Mouse (Mus musculus): Measurements from ENCODE around the gene Grpr. TPM values are rescaled to one million over a fixed set of nuclear protein-coding genes. Genes with fewer than 3 reads are reported as not detected.

The Grpr gene
- polyA plus RNA-seq (2015; fragmentation: Nextera tagmentation; extraction: Ambion mirVana): not detected in 2 replicates

DNA sequence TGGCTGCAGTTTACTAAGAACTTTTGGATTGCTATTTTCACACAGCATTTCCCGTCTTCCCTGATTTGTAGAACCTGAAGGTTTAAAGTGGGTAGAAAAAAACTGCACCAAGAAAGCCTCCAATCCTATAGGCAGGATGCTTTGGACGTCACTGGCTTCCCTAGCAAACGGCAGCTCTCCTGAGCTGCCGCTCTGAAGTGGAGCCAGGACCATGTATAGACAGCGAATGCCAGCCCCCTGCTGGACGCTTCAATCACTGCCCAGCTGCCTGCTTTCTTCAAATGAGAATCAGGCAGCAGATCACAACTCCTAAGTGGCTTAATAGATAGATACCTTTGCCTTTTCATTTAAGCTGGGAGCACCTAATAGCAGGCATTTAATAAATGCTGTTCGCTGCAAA, at the start of gene Grpr:
Gene Grpr (minus strand): TSS at position 12 of the 400 bp plus-strand sequence.

Other genes with a start within 250 kb of the Grpr start
- not detected in 2 replicates for gene Rnf138rt1, start 211.7 kb upstream of the Grpr start, polyA plus RNA-seq (2015; fragmentation: Nextera tagmentation; extraction: Ambion mirVana)